Mouse (Mus musculus): ENCODE measurements at regions not wholly inside any gene's neighbourhood (a gene's known extent, or its start where the extent isn't known, plus 50 kb on each side); places are given as distances from the start of the nearest gene placed in this dataset.

- H3K27me3 ChIP-seq (replicated peaks): no peaks in the 10 kb centered on the region
- peaks cover 6% of the 10 kb centered on the region; the same call in 1 of the 2 replicates for H3K4me1 ChIP-seq
- H3K36me3 ChIP-seq (replicated peaks; ENCODE audit: low read length): no peaks in the 10 kb centered on the region
- TF ChIP-seq FLI1 (IDR thresholded peaks at IDR 0.05; ENCODE audit: low read length): no peak
- TF ChIP-seq GATA1 (IDR thresholded peaks at IDR 0.05; ENCODE audit: borderline replicate concordance, low read length): no peak
- no peak overlapping the region for H3K4me3 ChIP-seq (replicated peaks)
- H3K9me3 ChIP-seq: peaks cover 5% of the 10 kb centered on the region
These were observed 98.7 kb upstream of the Cul1 start for GRCm38 (mm10) chr6:47354515-47354914.

- no peak overlapping the region for H3K4me3 ChIP-seq (replicated peaks)
- H3K4me1 ChIP-seq: peaks cover 3% of the 10 kb centered on the region; the same call in 1 of the 2 replicates
- no peak for TF ChIP-seq FLI1 (IDR thresholded peaks at IDR 0.05; ENCODE audit: low read length)
- H3K36me3 ChIP-seq (replicated peaks; ENCODE audit: low read length): no peaks in the 10 kb centered on the region
- H3K27me3 ChIP-seq (replicated peaks): no peaks in the 10 kb centered on the region
- peaks cover 5% of the 10 kb centered on the region for H3K9me3 ChIP-seq
These were observed 97.7 kb upstream of the Cul1 start for GRCm38 (mm10) chr6:47355500-47355899.

GRCm38 (mm10) chr6:47356500-47356899 lies 96.7 kb upstream of the Cul1 start:
- Histone ChIP-seq H3K4me3 (replicated peaks) (no peak overlapping the region), H3K27me3 (replicated peaks) (no peaks in the 10 kb centered on the region), H3K4me1 (peaks cover 3% of the 10 kb centered on the region; the same call in 1 of the 2 replicates), H3K36me3 (replicated peaks; ENCODE audit: low read length) (no peaks in the 10 kb centered on the region), H3K9me3 (peaks cover 5% of the 10 kb centered on the region)
- no peak for TF ChIP-seq GATA1 (IDR thresholded peaks at IDR 0.05; ENCODE audit: borderline replicate concordance, low read length)
- no peak for TF ChIP-seq FLI1 (IDR thresholded peaks at IDR 0.05; ENCODE audit: low read length)

DNA sequence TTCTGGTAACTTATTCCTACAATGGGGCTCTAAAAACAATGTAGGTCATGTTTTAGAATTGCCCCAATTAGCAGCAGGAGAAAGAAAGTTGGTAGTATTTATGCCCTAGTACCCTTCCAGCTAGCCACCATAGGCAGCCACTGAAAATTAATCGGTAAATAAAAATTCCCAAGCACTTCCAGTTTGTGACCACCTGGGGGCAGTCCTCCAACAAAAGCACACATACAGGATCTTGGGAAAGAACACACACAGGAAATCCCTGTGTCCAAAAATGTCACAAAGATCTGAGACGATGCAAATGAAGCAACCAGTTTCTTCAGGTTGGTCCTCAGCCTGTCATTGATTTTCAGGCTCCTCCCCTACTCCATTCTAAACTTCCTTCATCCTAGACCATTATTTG lies 94.5 kb upstream of the Cul1 start:
- TF ChIP-seq FLI1 (IDR thresholded peaks at IDR 0.05; ENCODE audit: low read length) (no peak), GATA1 (IDR thresholded peaks at IDR 0.05; ENCODE audit: borderline replicate concordance, low read length) (no peak)
- Histone ChIP-seq H3K36me3 (replicated peaks; ENCODE audit: low read length) (no peaks in the 10 kb centered on the region), H3K27me3 (replicated peaks) (no peaks in the 10 kb centered on the region), H3K9me3 (peaks cover 5% of the 10 kb centered on the region), H3K4me3 (replicated peaks) (no peak overlapping the region), H3K4me1 (peaks cover 3% of the 10 kb centered on the region; the same call in 1 of the 2 replicates)

GRCm38 (mm10) chr6:47364002-47364401 lies 89.2 kb upstream of the Cul1 start:
- H3K27me3 ChIP-seq (replicated peaks): peaks cover 6% of the 10 kb centered on the region
- H3K9me3 ChIP-seq: 0 out of 2 replicates have a peak, but pooled peaks cover 4% of the 10 kb centered on the region
- TF ChIP-seq GATA1 (IDR thresholded peaks at IDR 0.05; ENCODE audit: borderline replicate concordance, low read length): no peak
- no peaks in the 10 kb centered on the region for H3K36me3 ChIP-seq (replicated peaks; ENCODE audit: low read length)
- H3K4me1 ChIP-seq: no peaks in the 10 kb centered on the region; the same call in 1 of the 2 replicates
- H3K4me3 ChIP-seq (replicated peaks): no peak overlapping the region

GRCm38 (mm10) chr6:47364556-47364955 lies 88.6 kb upstream of the Cul1 start:
- Histone ChIP-seq H3K36me3 (replicated peaks; ENCODE audit: low read length) (no peaks in the 10 kb centered on the region), H3K27me3 (replicated peaks) (peaks cover 6% of the 10 kb centered on the region), H3K4me3 (replicated peaks) (no peak overlapping the region), H3K4me1 (no peaks in the 10 kb centered on the region; the same call in 1 of the 2 replicates), H3K9me3 (0 out of 2 replicates have a peak, but pooled peaks cover 4% of the 10 kb centered on the region)
- TF ChIP-seq FLI1 (IDR thresholded peaks at IDR 0.05; ENCODE audit: low read length) (no peak), GATA1 (IDR thresholded peaks at IDR 0.05; ENCODE audit: borderline replicate concordance, low read length) (no peak)

DNA sequence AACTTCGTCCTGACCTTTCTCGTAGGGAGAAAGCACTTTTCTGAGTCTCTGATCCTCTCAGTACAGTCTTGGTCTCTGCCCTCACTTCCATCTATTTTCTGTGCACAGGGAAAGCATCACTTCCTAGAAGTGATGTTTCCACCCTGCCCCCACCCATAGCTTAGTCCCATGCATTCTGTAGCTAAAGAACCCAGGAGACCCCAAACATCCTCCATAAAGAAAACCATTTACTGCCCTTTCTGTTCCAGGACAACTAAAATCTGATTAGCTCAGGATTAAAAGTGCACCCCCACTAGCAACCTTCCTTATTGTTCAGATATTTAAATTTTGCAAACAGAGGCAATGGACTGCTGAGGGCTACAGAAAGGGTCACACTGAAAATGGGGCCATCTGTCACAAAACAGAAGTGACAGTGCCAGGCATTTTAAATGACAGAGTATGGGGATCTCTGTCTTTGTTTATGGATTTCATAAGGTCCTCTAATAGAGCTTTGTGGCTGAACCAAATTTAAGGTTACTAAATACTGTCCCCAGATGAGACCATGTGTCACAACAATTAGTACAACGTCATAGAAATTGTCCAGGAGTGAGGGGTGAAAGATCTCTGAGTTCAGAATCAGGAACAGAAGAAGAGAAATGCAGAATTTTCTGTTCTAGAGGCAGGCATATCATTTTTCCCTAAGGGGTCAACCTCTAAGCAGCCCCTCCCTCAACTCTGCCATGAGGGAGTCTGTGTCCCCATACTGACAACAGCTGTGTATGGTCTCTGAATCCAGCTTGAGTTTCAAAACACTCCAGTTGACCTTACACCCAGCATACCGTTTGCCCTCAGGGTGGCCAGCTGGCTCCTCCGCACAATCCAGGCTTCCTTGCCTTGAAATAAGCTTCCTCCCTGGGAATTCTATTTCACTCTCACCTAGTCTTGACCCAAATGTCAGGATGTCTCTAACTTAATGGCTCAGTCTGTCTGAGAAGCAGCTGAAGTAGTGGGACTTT lies 87.2 kb upstream of the Cul1 start:
- no peaks in the 10 kb centered on the region for H3K36me3 ChIP-seq (replicated peaks; ENCODE audit: low read length)
- no peak for TF ChIP-seq FLI1 (IDR thresholded peaks at IDR 0.05; ENCODE audit: low read length)
- TF ChIP-seq GATA1 (IDR thresholded peaks at IDR 0.05; ENCODE audit: borderline replicate concordance, low read length): no peak
- no peaks in the 10 kb centered on the region; the same call in 1 of the 2 replicates for H3K4me1 ChIP-seq
- no peak overlapping the region for H3K4me3 ChIP-seq (replicated peaks)
- peaks cover 6% of the 10 kb centered on the region for H3K27me3 ChIP-seq (replicated peaks)
- peaks cover 7% of the 10 kb centered on the region; the same call in 1 of the 2 replicates for H3K9me3 ChIP-seq

DNA sequence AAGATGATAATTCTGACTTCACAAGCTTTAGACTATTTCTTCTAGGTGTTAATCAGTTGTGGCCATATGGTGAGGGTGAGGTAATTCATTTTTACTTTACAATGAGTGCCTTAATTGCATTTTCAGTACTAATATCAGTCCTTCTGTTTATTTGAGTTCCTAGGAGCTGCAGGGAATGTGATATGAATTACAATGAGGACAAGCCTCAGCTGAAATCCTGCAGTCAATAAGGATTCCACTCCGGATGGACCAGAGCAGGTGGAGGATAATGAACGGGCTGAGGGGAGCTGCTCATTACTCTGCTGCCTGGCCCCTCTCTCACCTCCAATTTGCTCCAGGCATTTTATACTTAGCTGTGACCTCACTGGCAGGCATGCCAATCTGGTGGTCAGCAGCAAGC lies 85.7 kb upstream of the Cul1 start:
- H3K4me3 ChIP-seq (replicated peaks): no peak overlapping the region
- no peaks in the 10 kb centered on the region; the same call in 1 of the 2 replicates for H3K4me1 ChIP-seq
- TF ChIP-seq FLI1 (IDR thresholded peaks at IDR 0.05; ENCODE audit: low read length): no peak
- no peak for TF ChIP-seq GATA1 (IDR thresholded peaks at IDR 0.05; ENCODE audit: borderline replicate concordance, low read length)
- H3K36me3 ChIP-seq (replicated peaks; ENCODE audit: low read length): no peaks in the 10 kb centered on the region
- H3K9me3 ChIP-seq: peaks cover 7% of the 10 kb centered on the region; the same call in 1 of the 2 replicates
- H3K27me3 ChIP-seq (replicated peaks): peaks cover 6% of the 10 kb centered on the region

DNA sequence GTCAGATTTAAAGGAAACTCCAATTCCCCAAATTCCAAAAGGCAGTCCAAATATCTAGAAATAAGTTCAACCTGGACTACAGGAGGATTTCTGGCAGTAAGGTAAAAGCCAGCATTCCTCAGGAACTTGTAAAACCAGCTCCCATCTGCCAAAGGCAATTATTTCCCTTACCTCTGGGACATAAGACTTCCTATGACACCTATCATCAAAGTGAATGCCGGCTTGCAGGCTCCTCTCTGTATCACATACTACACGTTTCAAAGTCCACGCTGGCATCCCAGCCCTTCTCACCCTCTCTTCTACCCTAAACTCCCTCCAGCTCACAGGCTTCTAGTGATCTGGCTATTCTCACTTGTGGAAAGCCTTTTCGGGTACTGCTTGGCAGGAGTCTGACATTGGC lies 77.5 kb upstream of the Cul1 start:
- Histone ChIP-seq H3K9me3 (peaks cover 8% of the 10 kb centered on the region), H3K4me3 (replicated peaks) (no peak overlapping the region), H3K4me1 (peaks cover 15% of the 10 kb centered on the region), H3K36me3 (replicated peaks; ENCODE audit: low read length) (no peaks in the 10 kb centered on the region), H3K27me3 (replicated peaks) (peaks cover 3% of the 10 kb centered on the region)
- TF ChIP-seq FLI1 (IDR thresholded peaks at IDR 0.05; ENCODE audit: low read length) (no peak), GATA1 (IDR thresholded peaks at IDR 0.05; ENCODE audit: borderline replicate concordance, low read length) (no peak)

- TF ChIP-seq GATA1 (IDR thresholded peaks at IDR 0.05; ENCODE audit: borderline replicate concordance, low read length) (no peak), FLI1 (IDR thresholded peaks at IDR 0.05; ENCODE audit: low read length) (no peak)
- Histone ChIP-seq H3K9me3 (no peaks in the 10 kb centered on the region), H3K4me3 (replicated peaks) (no peak overlapping the region), H3K4me1 (peaks cover 22% of the 10 kb centered on the region), H3K36me3 (replicated peaks; ENCODE audit: low read length) (no peaks in the 10 kb centered on the region), H3K27me3 (replicated peaks) (peaks cover 6% of the 10 kb centered on the region)
These were observed 71.7 kb upstream of the Cul1 start for GRCm38 (mm10) chr6:47381451-47381850.
